Mouse (Mus musculus): ENCODE data around the gene Znrd1as. TPM values are rescaled to one million over a fixed set of nuclear protein-coding genes. Genes with fewer than 3 reads are reported as not detected.
A peak's percentile ranks its signal among the peaks of the same experiment; 100 is the strongest.

Znrd1as gene
- total RNA-seq, 1 experiment from 2014 or later, result 13.8 TPM

DNA sequence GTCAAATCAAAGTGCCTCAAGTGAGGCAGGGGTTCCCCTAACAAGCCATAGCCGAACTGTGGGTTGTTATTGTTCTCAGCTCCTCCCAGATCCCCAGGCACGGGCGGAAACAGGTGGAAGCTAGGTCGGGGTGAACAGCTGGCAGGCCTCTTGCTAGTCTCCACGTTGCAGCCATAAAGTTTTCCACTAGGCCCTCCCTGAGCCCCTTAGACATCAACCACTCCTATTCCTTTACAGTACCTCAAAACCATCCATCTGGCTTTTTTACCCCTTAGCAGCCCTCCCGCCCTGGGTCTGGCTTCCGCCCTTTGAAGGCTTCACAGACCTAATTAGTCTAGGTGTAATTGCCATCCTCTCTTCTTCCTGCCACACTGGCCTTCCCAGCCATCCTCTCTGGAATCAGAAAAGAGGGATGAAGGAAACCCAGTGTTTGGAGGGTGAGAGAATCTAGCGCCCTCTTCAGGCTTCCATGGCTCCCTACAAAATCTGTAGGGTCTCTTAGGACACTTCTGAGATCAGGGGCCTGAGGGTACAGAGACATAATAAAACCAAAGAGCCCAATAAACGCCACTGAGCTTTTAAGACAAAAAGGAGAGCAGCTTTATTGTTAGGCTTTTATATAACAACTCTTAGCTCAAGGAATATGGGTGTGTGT is 14.1 kb upstream of the Znrd1as start:
- ATAC-seq (replicated peaks in 1 of 2; ENCODE audit: insufficient read depth in 1 of 2, low FRiP score in 2 of 2, low TSS enrichment in 1 of 2, low read depth in 1 of 2, poor library complexity in 2 of 2, severe bottlenecking in 2 of 2), result peak; percentile 32 to 36

DNA sequence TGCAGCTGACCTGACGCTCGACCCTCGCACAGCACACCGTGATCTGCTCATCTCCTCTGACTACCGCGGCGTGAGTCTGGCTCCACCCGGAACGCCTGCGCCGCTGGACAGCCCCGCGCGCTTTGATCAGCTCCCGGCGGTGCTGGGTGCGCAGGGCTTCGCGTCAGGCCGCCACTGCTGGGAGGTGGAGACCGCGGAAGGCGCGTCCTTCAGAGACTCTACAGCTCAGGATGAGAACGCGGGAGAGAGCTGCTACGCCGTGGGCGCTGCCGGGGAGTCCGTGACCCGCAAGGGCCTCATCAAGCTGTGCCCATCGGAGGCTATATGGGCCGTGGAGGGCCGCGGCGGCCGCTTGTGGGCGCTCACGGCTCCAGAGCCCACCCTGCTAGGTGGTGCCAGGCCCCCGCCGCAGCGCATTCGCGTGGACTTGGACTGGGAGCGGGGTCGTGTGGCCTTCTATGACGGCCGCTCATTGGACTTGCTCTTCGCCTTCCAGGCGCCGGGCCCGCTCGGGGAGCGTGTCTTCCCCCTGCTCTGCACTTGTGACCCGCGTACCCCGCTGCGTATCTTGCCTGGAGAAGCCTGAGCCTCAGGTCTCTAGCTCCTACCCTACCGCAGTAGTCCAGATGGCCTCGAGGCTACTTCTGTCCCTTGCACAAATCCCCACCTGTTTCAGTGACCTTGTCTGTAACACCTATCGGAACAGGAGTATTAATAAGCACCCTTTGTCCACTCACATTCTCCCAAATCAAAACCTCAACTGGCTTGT is 11.2 kb upstream of the Znrd1as start:
- ATAC-seq (replicated peaks in 1 of 2; ENCODE audit: insufficient read depth in 1 of 2, low FRiP score in 2 of 2, low TSS enrichment in 1 of 2, low read depth in 1 of 2, poor library complexity in 2 of 2, severe bottlenecking in 2 of 2), result no peak; a peak in 1 of 4 replicates

DNA sequence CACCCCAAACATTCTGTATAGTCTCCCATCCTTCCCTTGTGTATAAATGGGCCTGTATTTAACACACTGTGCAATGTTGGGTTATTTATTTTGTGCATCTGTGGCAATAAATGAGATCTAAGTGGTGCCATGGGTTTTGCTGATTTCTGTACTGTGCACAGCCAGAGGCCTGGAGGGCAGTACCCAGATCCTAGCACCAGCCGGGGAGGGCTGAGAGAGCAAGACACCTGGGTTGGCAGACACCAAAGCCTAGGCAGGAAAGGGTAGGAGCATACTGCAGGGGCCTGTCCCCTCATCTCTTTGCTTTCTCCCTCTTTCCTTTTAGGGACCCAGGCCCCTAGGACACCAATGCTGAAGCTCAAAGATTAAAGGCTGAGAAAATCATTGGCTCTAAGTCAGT is 10.1 kb upstream of the Znrd1as start:
- ATAC-seq (replicated peaks in 1 of 2; ENCODE audit: insufficient read depth in 1 of 2, low FRiP score in 2 of 2, low TSS enrichment in 1 of 2, low read depth in 1 of 2, poor library complexity in 2 of 2, severe bottlenecking in 2 of 2), result no peak

DNA sequence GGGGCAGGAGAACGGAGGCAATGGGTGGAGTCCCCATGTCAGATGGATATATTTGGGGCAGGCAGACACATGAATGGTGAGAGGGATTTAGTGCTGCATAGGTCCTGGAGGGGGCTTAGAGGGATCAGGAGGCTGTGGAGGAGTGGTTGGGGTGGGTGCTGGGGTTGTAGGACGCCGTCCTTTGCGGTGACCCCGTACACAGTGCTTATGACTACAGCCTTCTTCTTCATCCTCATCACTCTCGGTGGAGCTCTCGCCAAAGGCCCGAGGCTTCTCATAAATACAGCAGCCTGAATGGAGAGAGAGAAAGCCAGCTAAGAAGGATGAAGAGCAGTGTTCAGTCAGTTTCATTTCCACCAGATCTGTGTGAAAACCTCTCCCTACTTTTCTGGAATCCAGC is 9.1 kb upstream of the Znrd1as start:
- ATAC-seq (replicated peaks in 1 of 2; ENCODE audit: insufficient read depth in 1 of 2, low FRiP score in 2 of 2, low TSS enrichment in 1 of 2, low read depth in 1 of 2, poor library complexity in 2 of 2, severe bottlenecking in 2 of 2), result no peak

DNA sequence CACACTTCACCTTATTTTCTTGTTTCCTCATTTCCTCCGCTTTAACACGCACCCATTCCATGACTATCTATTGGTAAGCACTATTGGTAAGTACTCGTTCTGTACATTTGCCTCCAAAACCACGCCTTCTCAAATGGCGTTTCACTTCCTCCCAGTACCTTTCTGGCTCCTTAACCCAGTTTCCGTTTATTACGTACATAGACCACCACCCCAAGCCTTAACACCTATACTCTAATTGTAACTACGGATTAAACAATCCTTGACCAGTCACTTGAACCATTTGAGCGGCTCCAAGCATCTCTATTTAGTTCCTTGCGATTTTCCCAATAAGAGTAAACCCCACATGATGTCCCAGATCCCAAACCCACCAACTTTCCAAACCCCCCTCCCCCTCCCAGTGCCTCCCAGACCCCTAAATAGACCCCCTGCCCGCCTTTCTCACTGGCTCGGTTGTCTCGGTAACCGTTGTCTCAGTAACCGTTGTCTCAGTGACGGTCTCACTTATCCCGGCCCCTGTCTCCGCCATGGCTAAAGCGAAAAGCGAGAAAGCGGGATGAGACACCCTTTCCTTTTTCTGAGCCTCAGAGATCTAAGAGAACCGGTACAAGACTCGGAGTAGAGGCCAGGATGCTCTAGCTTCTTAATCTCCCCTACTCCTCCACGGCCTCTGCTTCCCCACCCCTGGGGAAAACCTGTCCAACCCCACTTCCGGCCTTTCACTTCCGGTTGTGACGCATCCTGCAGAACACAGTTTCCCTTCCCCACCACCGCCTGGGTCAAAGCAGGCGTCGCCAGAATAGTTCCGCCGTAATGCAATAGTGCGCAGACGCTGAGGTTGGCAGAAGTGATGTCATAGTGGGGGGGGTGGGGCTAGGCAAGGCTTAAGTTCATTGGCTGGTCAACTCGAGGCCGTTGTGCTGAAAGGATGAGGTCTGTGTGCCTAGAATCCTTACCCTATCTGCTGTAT is 7.1 kb upstream of the Znrd1as start, which contains the start of gene Ppp1r11:
TSS of gene Ppp1r11 (minus strand) at position 761 of the 967 bp plus-strand sequence.
- peak; percentile 93 to 95 for ATAC-seq (replicated peaks in 1 of 2; ENCODE audit: insufficient read depth in 1 of 2, low FRiP score in 2 of 2, low TSS enrichment in 1 of 2, low read depth in 1 of 2, poor library complexity in 2 of 2, severe bottlenecking in 2 of 2)

DNA sequence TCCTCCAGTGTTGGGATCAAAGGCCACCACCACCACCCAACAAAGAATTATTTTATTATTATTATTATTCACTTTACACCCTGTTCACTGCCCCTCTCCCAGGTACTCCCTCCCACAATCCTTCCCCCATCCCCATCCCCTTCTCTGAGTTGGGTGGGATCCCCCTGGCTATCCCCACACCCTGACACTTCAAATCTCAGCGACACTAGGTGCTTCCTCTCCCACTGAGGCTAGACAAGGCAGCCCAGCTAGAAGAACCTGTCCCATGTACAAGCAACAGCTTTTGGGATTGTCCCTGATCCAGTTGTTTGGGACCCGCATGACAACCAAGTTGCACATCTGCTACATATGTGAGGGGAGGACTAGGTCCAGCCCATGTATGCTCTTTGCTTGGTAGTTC is 5.8 kb upstream of the Znrd1as start:
- ATAC-seq (replicated peaks in 1 of 2; ENCODE audit: insufficient read depth in 1 of 2, low FRiP score in 2 of 2, low TSS enrichment in 1 of 2, low read depth in 1 of 2, poor library complexity in 2 of 2, severe bottlenecking in 2 of 2), result no peak

DNA sequence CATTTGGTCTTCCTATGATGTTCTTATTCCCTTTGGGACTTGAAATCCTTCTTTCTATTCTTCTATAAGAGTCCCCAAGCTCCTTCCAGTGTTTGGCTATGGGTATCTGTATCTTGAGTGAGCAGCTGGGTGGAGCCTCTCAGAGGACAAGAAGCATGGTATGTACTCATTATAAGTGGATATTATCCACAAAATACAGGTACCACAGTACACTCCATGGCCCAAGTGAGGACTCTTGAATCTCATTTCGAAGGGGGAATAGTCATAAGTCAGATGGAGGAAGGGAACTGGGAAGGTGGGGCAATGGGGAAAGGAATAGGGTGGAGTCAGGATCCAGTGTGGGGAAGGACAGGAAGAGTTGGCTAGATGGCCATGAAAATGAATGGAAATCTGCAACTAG is 5.3 kb upstream of the Znrd1as start:
- no peak for ATAC-seq (replicated peaks in 1 of 2; ENCODE audit: insufficient read depth in 1 of 2, low FRiP score in 2 of 2, low TSS enrichment in 1 of 2, low read depth in 1 of 2, poor library complexity in 2 of 2, severe bottlenecking in 2 of 2)

DNA sequence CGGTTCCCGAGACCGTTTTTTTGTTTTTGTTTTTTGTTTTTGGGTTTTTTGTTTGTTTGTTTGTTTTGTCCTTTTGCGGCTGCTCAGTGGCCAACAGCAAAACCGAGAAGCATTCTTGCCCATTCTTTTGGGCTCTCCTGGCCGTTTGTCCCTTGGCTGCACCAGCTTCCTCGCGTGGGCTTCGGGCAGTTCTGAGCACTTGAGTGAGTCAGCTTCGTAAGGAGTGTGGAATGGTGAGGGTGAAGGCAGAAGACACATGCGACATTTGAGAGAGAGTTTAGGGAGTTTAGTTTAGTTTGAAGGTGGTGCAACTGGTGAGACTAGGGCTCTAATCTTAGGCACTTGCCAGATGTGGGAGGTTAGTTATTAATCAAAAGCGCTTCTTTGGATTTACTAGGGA is 492 bp downstream of the Znrd1as start:
- ATAC-seq (replicated peaks in 1 of 2; ENCODE audit: insufficient read depth in 1 of 2, low FRiP score in 2 of 2, low TSS enrichment in 1 of 2, low read depth in 1 of 2, poor library complexity in 2 of 2, severe bottlenecking in 2 of 2), result no peak

DNA sequence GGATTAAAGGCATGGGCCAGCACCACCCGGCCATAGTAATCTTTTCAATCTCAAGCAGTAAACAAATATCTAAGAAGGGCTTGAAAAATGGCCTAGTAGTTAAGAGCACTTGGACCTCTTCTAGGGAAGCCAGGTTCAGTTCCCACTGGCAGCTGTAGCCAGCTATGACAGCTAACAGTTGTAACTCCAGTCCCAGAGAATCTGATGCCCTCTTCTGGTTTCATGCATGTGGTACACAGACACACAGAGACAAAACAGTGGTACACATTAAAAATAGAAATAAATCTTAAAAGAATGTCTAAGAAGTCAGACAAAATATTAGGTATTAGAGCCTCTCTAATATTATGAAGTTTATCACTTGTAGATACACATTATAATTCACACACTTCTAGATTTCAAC is 2.7 kb downstream of the Znrd1as start:
- no peak for ATAC-seq (replicated peaks in 1 of 2; ENCODE audit: insufficient read depth in 1 of 2, low FRiP score in 2 of 2, low TSS enrichment in 1 of 2, low read depth in 1 of 2, poor library complexity in 2 of 2, severe bottlenecking in 2 of 2)

DNA sequence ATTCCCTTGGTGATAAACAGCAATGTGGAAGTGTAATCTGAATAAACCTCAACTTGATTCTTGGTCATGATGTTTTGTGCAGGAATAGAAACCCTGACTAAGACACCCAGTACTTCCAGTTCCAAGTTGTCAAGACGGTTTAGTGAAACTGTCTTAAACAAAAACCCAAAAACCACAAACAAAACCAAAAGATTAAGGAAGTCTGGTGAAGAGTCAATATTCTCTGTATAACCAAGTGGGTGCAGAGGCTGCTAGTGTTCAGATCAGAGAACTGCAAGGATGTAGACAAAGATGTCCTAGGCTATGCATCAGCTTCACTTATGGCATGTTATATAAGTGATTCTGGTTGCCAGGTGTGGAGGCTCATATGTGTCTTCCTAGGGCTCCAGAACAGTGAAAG is 8.5 kb downstream of the Znrd1as start:
- 0 out of 4 replicates have a peak, but pooled peaks of 1 of the 2 experiments have one; percentile 33 for ATAC-seq (replicated peaks in 1 of 2; ENCODE audit: insufficient read depth in 1 of 2, low FRiP score in 2 of 2, low TSS enrichment in 1 of 2, low read depth in 1 of 2, poor library complexity in 2 of 2, severe bottlenecking in 2 of 2)

DNA sequence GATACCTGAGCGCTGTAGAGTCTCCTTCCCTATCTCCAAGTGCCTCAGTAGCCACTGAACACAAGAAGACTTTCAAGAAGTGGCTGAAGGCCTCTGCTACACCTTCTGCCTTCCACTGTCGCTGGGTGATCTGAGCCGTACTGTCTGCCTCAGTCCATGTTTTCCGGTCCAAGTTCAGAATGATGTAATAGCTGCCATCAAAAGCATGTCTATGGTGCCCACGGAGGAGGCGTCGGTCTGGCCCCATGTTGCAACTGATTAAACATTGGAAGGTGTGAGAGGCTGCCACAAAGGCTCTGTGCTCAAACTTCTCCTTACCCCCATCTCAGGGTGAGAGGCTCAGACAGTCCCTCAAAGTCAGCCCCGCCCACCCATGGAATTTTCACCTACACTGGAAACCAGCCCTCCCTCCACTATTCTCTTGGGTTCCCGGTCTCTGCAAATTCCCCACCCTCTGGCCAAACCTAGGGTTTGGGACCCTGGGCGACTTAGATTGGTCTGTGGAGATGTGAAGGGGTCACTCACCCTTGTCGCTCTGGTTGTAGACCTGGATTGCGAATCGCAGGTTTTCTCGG is 12.0 kb downstream of the Znrd1as start:
- no peak for ATAC-seq (replicated peaks in 1 of 2; ENCODE audit: insufficient read depth in 1 of 2, low FRiP score in 2 of 2, low TSS enrichment in 1 of 2, low read depth in 1 of 2, poor library complexity in 2 of 2, severe bottlenecking in 2 of 2)

DNA sequence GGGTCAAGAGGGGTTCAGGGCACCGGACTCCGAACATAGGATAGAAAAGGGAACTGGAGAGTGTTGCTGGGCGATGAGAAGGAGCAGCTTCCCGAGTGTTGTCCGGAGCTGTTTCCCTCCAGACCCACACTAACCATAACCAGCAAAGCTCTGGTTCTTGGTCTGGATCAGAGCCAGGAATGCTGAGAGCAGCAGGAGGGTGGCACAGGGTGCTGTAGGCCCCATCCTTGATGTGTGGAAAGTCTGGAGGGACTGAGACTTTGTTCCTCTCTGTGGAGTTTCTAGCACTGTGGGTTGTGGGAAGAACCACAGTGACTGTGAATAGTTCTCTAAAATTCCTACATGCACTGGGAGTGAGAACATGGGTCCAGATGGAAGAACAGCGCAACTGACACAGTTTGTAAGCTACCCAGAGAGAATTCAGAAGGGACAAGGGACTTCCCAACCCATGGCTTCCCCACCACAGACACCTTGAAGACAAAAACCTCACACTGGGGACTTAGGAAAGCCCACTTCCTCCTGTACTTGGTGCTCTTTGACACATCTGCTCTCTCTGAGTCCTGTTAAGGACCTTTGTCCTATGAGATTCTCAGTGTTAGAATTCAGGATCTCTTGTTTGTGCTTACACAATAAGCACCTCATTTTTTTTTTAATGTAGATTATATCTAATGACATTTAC is 12.9 kb downstream of the Znrd1as start:
- peak; percentile 64 to 80 for ATAC-seq (replicated peaks in 1 of 2; ENCODE audit: insufficient read depth in 1 of 2, low FRiP score in 2 of 2, low TSS enrichment in 1 of 2, low read depth in 1 of 2, poor library complexity in 2 of 2, severe bottlenecking in 2 of 2)

DNA sequence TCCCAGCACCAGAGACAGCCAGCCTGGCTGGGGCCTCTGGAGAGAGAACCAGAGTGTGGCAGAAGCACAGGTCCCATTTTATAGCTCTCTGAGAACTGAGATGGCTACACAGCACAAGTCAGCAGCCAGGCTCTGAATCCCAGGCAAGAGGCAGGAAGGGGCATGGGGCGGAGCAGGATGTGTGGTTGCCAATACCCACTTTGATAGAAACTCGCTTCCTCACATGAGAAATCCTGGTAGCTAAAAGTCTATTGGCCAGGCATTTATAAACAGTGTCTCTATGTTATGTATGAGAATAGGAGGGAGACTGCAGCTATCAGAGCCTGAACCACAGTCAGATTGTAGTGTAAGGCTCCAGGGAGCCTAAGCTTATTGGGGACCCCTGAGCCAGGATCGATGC is 14.4 kb downstream of the Znrd1as start:
- peak; percentile 37 to 53; a peak in 3 of 4 replicates for ATAC-seq (replicated peaks in 1 of 2; ENCODE audit: insufficient read depth in 1 of 2, low FRiP score in 2 of 2, low TSS enrichment in 1 of 2, low read depth in 1 of 2, poor library complexity in 2 of 2, severe bottlenecking in 2 of 2)

DNA sequence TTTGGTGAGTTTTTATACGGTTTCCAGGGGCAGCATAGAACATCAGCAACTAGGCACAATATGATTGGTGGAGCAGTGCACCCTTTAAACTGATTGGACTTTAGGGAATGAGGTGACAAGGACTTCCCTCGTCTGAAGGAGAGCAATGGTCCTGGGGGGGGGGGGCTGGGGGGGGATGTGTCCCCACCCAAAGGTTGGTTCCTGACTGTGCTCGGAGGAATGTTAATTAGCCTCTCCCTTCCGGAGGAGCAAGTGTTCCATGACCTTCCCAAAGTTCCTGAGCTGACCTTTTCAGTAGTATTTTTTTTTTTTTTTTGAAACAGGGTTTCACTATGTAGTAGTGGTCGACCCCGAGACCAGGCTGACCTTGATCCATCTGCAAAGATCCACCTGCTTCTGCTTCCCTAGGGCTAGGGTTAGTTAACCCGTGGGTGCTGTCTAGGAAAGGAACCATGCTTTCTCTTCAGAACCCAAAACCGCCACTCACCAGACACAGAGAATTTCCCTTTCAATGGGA is 14.9 kb downstream of the Znrd1as start:
- no peak for ATAC-seq (replicated peaks in 1 of 2; ENCODE audit: insufficient read depth in 1 of 2, low FRiP score in 2 of 2, low TSS enrichment in 1 of 2, low read depth in 1 of 2, poor library complexity in 2 of 2, severe bottlenecking in 2 of 2)

DNA sequence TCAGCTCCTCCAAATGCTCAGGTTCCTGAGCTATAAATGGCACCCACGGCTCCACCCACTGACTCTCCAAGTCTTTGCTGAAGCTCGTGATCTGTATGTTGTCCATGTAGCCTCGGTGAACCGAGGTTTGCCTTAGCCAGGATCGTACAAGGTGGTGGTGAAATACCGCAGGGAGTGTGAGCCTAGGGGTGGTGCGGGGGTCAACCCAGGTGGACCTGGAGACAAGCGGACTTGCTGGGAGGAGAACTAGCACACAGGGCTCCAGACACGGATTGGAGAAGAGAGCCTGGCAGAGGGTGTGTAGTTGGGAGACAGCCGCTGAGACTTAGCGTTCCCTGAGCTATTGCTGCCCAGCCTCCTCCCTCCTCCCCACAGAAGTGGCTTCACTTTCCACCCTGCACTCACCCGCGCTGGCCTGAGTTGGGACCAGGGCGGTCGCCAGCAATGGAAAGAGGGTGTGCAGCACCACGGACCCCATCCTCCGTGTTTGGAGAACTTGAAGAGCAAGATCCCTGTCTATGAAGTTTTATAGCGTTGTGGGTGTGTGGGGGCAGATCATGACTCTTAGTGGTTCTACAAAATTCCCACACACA is 22.9 kb downstream of the Znrd1as start, which contains the start of gene 2410137M14Rik:
TSS of gene 2410137M14Rik (minus strand) at position 17 of the 593 bp plus-strand sequence.
- peak; percentile 29 to 41; a peak in 1 of 4 replicates for ATAC-seq (replicated peaks in 1 of 2; ENCODE audit: insufficient read depth in 1 of 2, low FRiP score in 2 of 2, low TSS enrichment in 1 of 2, low read depth in 1 of 2, poor library complexity in 2 of 2, severe bottlenecking in 2 of 2)

DNA sequence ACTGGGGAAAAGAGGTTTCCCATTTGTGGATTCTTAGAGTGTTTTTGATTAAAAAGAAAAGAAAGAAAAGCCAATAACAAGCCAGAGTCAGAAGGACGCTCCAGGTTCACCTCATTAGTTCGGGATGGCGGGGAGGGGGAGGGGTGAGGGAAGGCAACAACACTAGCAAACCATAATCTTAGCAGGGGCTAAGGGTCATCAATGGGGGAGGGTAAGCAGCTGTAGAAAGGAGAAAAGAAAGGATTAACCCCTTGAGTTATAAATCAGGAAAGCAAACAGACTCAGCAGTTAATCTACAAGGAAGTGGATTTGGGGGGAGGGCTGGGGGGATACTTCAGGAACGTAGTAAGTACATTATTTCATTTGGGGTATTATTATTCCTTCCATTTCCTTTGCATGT is 23.5 kb downstream of the Znrd1as start:
- no peak for ATAC-seq (replicated peaks in 1 of 2; ENCODE audit: insufficient read depth in 1 of 2, low FRiP score in 2 of 2, low TSS enrichment in 1 of 2, low read depth in 1 of 2, poor library complexity in 2 of 2, severe bottlenecking in 2 of 2)
